In genomic region chr1:127677661-127678580, GRCm38 (mm10) we compare ENCODE assay signal across 8 mouse cellular contexts. TPM values are rescaled to one million over a fixed set of nuclear protein-coding genes. Genes with fewer than 3 reads are reported as not detected.
A peak's percentile ranks its signal among the peaks of the same experiment; 100 is the strongest.
DNase-seq lines count a peak whose midpoint lies in the region; ATAC-seq and TF ChIP-seq lines count a peak whose summit lies in the region.

No protein-coding gene starts in this region.

- ATAC-seq in forebrain, embryonic 13.5 days, result peak; percentile 68
- peak; percentile 78 for ATAC-seq in intestine, postnatal 0 days
- peak; percentile 64 for ATAC-seq in neural tube, embryonic 15.5 days (ENCODE audit: low FRiP score)

- 2% methylated on average over 63 of the region's 64 CpGs for WGBS in forebrain, embryonic 13.5 days
- 3% methylated on average over 64 of the region's 64 CpGs for WGBS in intestine, postnatal 0 days
- 1% methylated on average over 60 of the region's 64 CpGs for WGBS in neural tube, embryonic 15.5 days

- H3K4me2 ChIP-seq in forebrain, embryonic 13.5 days, result peak overlapping the region; percentile 97
- H3K4me2 ChIP-seq in intestine, postnatal 0 days (replicated peaks; ENCODE audit: low read depth), result peak overlapping the region; percentile 99
- peak overlapping the region; percentile 80 for H3K4me2 ChIP-seq in neural tube, embryonic 15.5 days

- intact Hi-C loops in left cerebral cortex, adult 2 months (cut with DNase I), result loop anchor here (5.0 kb wide), 1 partner anchor 89 kb away; no protein-coding TSS in a partner anchor

- DNase-seq in left cerebral cortex, adult 2 months (ENCODE audit: extremely low spot score in 1 of 2, low spot score in 2 of 2), result peak; percentile 28 to 35
- no peak for DNase-seq in left cerebral cortex, adult 11 months (ENCODE audit: low spot score)
- DNase-seq in lung, adult 18-20 months, result peak; percentile 49 to 56
- no peak for DNase-seq in MN1 (ENCODE audit: low spot score)

- H3K4me1 ChIP-seq in brown adipose tissue, adult 24 weeks (ENCODE audit: control insufficient read depth, insufficient read depth, insufficient read length, low read length), result no peaks in the 10 kb centered on the region
- peaks cover 24% of the 10 kb centered on the region for H3K4me1 ChIP-seq in forebrain, embryonic 13.5 days
- no peaks in the 10 kb centered on the region for H3K4me1 ChIP-seq in intestine, postnatal 0 days (replicated peaks; ENCODE audit: control insufficient read depth, insufficient read depth, low read length)
- H3K4me1 ChIP-seq in neural tube, embryonic 15.5 days, result peaks cover 36% of the 10 kb centered on the region

- no peak; the same call in 1 of the 2 replicates for TF ChIP-seq CTCF in left cerebral cortex, adult 2 months (IDR thresholded peaks at IDR 0.05)
- TF ChIP-seq CTCF in intestine, postnatal 0 days (IDR thresholded peaks at IDR 0.05; ENCODE audit: low read depth), result no peak

- peak overlapping the region; percentile 75 for H3K9ac ChIP-seq in forebrain, embryonic 13.5 days
- H3K9ac ChIP-seq in intestine, postnatal 0 days (ENCODE audit: low read depth, low read length), result peak overlapping the region; percentile 7; the same call in 1 of the 2 replicates
- H3K9ac ChIP-seq in neural tube, embryonic 15.5 days (replicated peaks), result peak overlapping the region; percentile 64

- H3K36me3 ChIP-seq in forebrain, embryonic 13.5 days (ENCODE audit: poor library complexity, severe bottlenecking), result no peaks in the 10 kb centered on the region
- no peaks in the 10 kb centered on the region for H3K36me3 ChIP-seq in intestine, postnatal 0 days (ENCODE audit: control insufficient read depth, insufficient read depth)
- no peaks in the 10 kb centered on the region for H3K36me3 ChIP-seq in neural tube, embryonic 15.5 days

- no peak overlapping the region for H3K27ac ChIP-seq in left cerebral cortex, adult 2 months
- no peak overlapping the region for H3K27ac ChIP-seq in brown adipose tissue, adult 24 weeks (replicated peaks; ENCODE audit: low read depth, low read length)
- peak overlapping the region; percentile 19; the same call in 1 of the 2 replicates for H3K27ac ChIP-seq in forebrain, embryonic 13.5 days
- H3K27ac ChIP-seq in intestine, postnatal 0 days (ENCODE audit: low read depth, low read length), result no peak overlapping the region
- peak overlapping the region; percentile 74 for H3K27ac ChIP-seq in neural tube, embryonic 15.5 days (replicated peaks)

- no peaks in the 10 kb centered on the region for H3K9me3 ChIP-seq in forebrain, embryonic 13.5 days (replicated peaks)
- H3K9me3 ChIP-seq in intestine, postnatal 0 days (ENCODE audit: control insufficient read depth), result no peaks in the 10 kb centered on the region
- H3K9me3 ChIP-seq in neural tube, embryonic 15.5 days (replicated peaks), result no peaks in the 10 kb centered on the region

- H3K27me3 ChIP-seq in forebrain, embryonic 13.5 days, result peaks cover 54% of the 10 kb centered on the region
- H3K27me3 ChIP-seq in intestine, postnatal 0 days (replicated peaks; ENCODE audit: control insufficient read depth, insufficient read depth, low read length), result peaks cover 57% of the 10 kb centered on the region
- peaks cover 43% of the 10 kb centered on the region for H3K27me3 ChIP-seq in neural tube, embryonic 15.5 days (replicated peaks)

- peak overlapping the region; percentile 57 for H3K4me3 ChIP-seq in left cerebral cortex, adult 2 months
- H3K4me3 ChIP-seq in brown adipose tissue, adult 24 weeks (ENCODE audit: insufficient read depth, low read depth, low read length), result peak overlapping the region; percentile 49
- peak overlapping the region; percentile 63 for H3K4me3 ChIP-seq in forebrain, embryonic 13.5 days
- peak overlapping the region; percentile 56 for H3K4me3 ChIP-seq in intestine, postnatal 0 days (ENCODE audit: low read depth, low read length)
- peak overlapping the region; percentile 62 for H3K4me3 ChIP-seq in neural tube, embryonic 15.5 days (replicated peaks)

RNA-seq across cellular contexts. Expression of gene Tmem163, which starts 1.4 kb away (rescaled TPM):
- 10 to 100 TPM; 18.0 to 20.0 TPM for total RNA-seq in left cerebral cortex, adult 2 months (2021)
- polyA plus RNA-seq in brown adipose tissue, adult 24 weeks (2012; ENCODE audit: insufficient read depth, insufficient read length, missing spikeins), result not detected in 2 replicates
- polyA plus RNA-seq in forebrain, embryonic 13.5 days (2015; fragmentation: Nextera tagmentation; extraction: Ambion mirVana), result 16.0 and 25.7 TPM in 2 replicates
- 0.26 and 0.44 TPM in 2 replicates for polyA plus RNA-seq in intestine, postnatal 0 days (2015; fragmentation: Nextera tagmentation; extraction: Ambion mirVana)
- 47.1 and 54.1 TPM in 2 replicates for polyA plus RNA-seq in neural tube, embryonic 15.5 days (2015; fragmentation: Nextera tagmentation; extraction: Ambion mirVana)

RNA-seq across cellular contexts. Expression of gene Acmsd, which starts 51.3 kb away (rescaled TPM):
- not detected for total RNA-seq in left cerebral cortex, adult 2 months (2021)
- polyA plus RNA-seq in brown adipose tissue, adult 24 weeks (2012; ENCODE audit: insufficient read depth, insufficient read length, missing spikeins), result not detected in 2 replicates
- polyA plus RNA-seq in forebrain, embryonic 13.5 days (2015; fragmentation: Nextera tagmentation; extraction: Ambion mirVana), result 0.08 TPM in 1 of 2 replicates, not detected in the other
- not detected in 2 replicates for polyA plus RNA-seq in intestine, postnatal 0 days (2015; fragmentation: Nextera tagmentation; extraction: Ambion mirVana)
- polyA plus RNA-seq in neural tube, embryonic 15.5 days (2015; fragmentation: Nextera tagmentation; extraction: Ambion mirVana), result not detected in 2 replicates

Comparison
In these comparisons a context has a peak if more than half of its experiments do, and no peak if none do; other contexts are left out.
1. DNase-seq: peak in left cerebral cortex, adult 2 months (2 of 2) and lung, adult 18-20 months (2 of 2); none in left cerebral cortex, adult 11 months (single experiment) and MN1 (single experiment).
2. H3K27ac ChIP-seq: peak in forebrain, embryonic 13.5 days (single experiment) and neural tube, embryonic 15.5 days (single experiment); none in left cerebral cortex, adult 2 months (single experiment), brown adipose tissue, adult 24 weeks (single experiment) and intestine, postnatal 0 days (single experiment).
3. H3K9ac ChIP-seq: peak in every context shown above with its lines; median percentile 75 in forebrain, embryonic 13.5 days; 64 in neural tube, embryonic 15.5 days; 7 in intestine, postnatal 0 days.
4. RNA of gene Tmem163, which starts 1.4 kb away (polyA plus RNA-seq): 47.1 to 54.1 TPM in neural tube, embryonic 15.5 days and 16.0 to 25.7 TPM in forebrain, embryonic 13.5 days; 0.26 to 0.44 TPM in intestine, postnatal 0 days and not detected in brown adipose tissue, adult 24 weeks; every median in the first group is over 10 times any median in the second.
5. Peak in every context shown above with its lines, with median percentiles within 50 percentile points of each other: H3K4me3 ChIP-seq, ATAC-seq and H3K4me2 ChIP-seq.